Mouse (Mus musculus) spleen, postnatal 36 days (tissue): ENCODE data around the gene Hsp90ab1.

ENCODE experiments used
- DNase-seq, 2 experiments: peaks; one replicate each; pipeline ENCODE4 v3.0.0; 2022; ENCODE audit warnings: low spot score in 2 of 2, mixed read lengths in 1 of 2

Hsp90ab1 gene

DNA sequence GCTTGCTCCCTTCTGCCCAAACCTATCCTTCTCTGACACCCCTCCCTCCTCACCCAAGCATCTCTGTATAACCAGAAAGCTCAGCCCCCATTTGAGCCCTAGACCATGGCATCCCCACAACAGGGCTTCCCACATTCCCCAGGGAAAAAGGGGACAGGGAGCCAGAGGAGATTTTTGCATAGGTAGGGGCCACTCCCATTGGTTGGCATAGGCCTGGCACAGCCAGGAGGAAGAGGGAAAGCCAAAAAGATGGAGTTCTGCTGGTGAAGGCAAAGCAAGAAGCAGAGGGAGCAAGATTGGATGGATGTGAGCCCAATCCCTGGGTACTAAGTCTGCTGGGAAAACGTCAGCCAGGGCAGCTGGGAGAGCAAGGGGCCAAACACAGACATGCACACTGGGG, 30.0 kb downstream of the Hsp90ab1 start:
- no peak for DNase-seq

DNA sequence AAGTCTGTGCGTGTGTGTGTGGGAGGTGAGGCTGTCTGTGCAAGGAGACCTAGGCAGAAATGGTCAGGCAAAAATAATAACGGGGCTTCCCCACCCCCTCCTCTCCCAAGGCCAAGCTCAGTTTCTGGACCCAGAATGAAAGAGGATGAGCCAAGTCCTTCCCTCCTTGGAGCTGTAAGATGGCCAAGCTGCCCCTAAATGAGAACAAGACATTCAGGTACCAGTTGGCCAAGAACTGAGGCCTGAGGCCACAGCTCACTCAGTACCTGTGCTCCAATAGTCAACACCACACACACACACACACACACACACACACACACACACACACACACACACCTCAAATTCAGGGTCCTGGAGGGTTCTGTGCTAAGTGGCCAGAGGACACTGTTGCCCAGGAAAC, 30.4 kb downstream of the Hsp90ab1 start:
- no peak for DNase-seq

DNA sequence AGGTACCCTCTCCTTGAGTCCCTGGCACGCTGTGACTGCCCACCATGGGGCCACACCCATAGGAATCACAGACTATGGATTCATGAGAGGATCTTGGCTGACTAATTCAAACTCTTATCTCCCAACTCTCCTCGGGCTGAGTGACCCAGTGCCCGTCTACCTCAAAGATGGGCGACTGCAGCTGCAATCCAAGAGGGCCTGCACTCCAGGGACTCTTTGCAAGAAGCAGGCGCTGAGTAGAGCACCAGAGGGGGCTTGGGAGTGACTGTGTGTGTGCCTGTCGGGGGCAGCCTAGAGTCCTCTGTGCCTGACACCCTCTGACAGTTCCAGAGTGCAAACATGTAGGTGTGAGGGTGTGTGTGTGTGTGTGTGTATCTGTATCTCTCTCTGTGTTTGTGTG, 30.9 kb downstream of the Hsp90ab1 start:
- DNase-seq: no peak

DNA sequence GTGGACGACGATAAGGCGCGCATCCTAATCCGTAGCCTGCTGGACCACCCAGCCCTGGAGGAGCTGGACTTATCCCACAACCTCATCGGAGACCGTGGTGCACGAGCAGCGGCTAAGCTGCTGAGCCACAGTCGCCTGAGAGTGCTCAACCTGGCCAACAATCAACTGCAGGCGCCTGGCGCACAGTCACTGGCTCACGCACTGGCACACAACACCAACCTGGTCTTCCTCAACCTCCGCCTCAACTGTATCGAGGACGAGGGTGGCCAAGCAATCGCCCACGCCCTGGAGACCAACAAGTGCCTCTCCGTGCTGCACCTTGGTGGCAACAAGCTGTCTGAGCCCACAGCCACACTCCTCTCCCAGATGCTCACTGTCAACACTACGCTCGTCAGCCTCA, 33.4 kb downstream of the Hsp90ab1 start:
- DNase-seq: no peak

DNA sequence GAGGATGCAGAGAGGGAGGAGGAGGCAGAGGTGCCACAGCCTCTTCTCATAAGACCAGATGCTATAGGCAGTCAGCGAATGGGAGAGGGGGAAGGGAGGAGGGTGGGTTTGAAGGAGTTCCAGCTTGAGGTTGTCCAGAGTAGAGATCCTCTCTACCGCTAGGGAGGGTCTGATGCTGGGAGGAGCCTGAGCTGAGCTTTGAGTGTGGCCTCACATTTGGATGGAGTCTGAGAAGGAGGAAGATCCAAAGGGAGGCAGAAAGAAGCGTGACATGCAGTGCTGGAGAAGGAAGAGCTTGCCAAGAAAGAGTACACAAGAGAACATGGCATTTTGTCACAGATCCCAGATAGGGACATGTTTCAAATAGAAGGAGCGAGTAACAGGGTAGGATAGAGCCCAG, 34.7 kb downstream of the Hsp90ab1 start:
- no peak for DNase-seq

DNA sequence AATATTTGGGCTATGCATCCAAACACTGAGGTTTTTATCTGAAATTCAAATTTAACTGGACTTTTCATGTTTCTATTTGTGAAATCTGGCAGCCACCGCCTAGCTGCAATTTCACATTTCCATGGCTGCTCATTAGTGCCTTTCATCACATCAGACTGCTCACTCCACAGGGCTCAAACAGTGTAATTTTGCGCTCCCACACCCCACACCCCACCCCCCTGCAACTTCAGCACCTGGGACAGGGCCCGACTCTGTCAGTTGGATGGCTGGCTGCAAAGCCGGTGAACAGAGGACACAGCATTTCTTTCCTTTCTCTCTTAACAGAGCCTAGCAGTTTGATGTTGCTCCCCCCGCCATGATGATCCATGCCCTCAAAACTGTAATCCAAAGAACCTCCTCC, 36.8 kb downstream of the Hsp90ab1 start:
- DNase-seq: no peak

DNA sequence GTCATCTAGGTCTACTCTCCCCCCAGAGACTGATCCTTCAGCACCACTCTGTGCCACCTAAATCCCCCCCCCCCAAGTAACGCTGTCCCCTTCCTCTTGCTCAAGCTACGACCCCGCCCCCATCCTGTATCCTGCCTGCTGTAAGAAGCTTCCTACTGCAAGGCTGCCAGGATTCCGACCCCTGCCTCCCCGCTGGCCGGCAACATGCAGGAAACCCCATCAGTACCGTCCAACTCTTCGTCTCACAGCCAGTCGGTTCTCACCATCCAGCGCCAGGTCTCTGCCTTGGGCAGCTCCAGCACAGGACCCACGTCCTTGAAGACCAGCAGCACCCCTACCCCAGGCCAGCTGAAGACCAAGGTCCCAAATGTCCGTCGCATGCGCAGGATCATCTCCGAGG, 40.2 kb downstream of the Hsp90ab1 start:
- DNase-seq: no peak

DNA sequence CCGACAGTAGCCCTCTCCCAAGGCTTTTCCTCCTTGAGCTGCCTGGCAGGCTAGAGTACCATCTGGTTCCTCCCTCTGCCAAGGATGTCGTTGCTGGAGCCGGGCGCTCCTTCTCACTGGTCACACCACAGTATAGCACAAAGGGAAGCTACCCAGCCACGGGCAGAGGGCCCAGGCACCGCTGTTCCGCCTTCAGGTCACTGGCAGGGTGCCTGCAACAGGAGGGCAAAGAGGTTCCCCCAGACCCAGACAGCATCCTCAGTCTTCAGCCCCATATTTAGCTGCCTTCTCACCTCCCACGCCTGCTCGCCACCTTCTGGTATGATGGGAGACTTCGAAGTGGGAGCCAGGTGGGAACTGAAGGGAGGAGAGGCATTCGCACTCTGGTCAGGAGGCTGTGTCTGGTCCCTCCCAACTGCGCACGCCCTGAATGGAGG, 42.7 kb downstream of the Hsp90ab1 start:
- DNase-seq: no peak

DNA sequence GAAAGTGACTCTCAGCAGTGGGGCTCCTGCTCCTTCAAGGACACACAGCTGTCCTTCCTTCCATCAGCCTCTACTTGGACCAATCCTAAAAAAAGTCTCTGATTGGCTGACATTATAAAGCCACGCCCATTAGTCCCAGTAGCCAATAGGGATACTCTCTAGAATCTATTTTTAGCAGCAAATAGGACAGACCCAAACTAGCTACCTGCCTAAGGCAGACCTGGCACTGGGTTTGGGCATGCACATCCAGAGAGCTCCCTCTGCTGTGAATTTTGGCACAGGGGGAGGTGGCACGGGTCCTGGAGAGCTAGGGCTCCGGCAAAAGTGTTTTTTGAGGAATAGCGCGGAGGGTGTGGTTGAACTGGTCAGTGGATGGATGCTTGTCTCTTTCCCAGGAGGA, 46.5 kb downstream of the Hsp90ab1 start:
- DNase-seq: no peak

DNA sequence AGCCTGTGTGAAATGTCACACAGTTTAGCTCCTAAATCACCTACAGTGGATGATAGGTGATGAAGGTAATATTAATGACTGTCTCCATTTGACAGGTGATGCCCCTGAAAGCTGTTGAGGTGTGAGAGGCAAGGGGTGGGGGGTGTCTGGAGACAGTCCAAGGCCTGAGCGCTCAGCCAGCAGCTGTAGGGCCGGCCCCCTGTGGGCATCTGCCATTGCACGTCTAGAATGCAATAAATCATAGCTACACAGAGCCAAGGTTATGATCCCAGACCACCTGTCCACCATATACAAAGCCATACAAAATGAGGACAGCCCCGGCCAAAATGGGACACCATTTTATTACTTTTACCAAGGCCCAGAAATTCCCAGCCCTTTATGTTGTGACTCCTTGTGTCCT, 48.1 kb downstream of the Hsp90ab1 start:
- DNase-seq: no peak

DNA sequence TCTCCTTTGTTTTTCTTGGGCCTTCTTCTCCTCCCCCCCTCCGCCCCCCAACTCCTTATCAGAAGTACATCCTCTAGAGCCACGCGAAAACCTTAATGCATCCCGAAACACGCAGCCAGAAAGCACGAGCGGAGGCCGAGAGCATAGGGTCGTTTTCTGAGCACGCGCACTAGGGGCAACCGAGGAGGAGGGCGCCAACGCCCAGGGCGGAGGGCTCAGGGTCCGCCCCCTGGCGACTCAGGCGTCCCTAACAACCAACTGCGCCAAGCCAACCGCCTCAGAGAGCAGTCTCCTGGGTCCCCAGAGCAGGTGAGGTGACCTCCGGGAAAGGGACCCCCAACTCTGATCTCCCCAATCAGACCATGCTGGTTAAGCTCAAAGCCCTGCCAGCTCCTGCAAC, 49.8 kb downstream of the Hsp90ab1 start, which contains the start of gene Tcte1:
TSS of gene Tcte1 (plus strand) at position 172 of the 400 bp plus-strand sequence.
- DNase-seq: no peak

DNA sequence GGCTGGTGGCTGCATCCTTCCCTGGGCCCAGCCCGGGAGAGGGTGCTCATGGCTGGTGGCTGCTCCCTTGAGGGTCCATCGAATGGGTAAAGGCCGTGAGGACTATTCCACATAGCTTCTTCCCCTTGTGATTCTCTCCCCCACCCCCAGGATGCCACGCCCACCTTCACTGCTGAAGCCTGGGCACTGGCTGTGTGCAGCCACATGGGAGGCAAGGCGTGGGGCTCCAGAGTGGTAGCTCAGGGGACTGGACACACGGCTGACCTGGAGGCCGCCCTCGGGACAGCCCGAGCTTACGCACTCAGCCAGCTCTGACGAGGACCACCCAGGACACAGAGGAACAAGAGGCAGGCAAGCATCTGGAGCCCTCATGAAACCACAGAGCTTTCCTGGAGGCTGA, 52.9 kb downstream of the Hsp90ab1 start:
- no peak for DNase-seq

DNA sequence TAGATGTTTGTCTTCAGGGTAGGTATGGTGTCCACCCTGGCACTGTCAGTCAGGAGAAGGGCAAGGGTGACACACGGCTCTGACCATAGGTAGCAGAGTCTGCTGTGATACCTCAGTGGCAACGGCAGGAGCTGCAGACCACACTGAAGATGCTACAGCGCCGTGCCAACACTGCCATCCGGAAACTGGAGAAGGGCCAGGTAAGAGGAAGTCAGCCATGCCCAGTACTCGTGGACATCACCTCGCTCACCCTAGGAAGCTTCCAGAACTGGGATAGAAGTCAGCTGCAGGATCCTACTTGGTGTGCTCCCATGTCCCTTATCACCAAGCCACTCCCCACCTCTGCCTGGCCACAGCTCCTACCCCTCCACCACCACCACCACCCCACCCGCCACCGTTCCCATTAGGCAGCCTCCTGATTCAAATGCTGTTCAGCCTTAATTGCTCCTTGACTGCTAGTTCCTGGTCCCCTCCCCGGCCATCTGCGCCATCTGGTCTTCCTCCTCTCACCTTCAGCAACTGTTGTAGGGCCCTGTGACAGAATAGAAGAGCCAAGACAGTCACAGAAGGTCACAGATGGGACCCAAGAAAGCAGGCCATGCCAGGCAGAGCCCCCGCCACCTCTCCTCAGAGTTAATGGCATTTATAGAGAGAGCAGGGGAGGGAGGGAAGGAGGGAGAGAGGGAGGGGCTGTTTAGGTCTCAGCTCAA, 54.1 kb downstream of the Hsp90ab1 start:
- DNase-seq: no peak
